Mouse (Mus musculus) frontal cortex, postnatal 25 days (tissue): ENCODE results near the gene Ccn2.
A peak's percentile ranks its signal among the peaks of the same experiment; 100 is the strongest.

Source experiments
- DNase-seq, 2 experiments: peaks; one replicate each; pipeline ENCODE4 v3.0.0; 2022; ENCODE audit warnings: low spot score in 2 of 2

Ccn2 gene

DNA sequence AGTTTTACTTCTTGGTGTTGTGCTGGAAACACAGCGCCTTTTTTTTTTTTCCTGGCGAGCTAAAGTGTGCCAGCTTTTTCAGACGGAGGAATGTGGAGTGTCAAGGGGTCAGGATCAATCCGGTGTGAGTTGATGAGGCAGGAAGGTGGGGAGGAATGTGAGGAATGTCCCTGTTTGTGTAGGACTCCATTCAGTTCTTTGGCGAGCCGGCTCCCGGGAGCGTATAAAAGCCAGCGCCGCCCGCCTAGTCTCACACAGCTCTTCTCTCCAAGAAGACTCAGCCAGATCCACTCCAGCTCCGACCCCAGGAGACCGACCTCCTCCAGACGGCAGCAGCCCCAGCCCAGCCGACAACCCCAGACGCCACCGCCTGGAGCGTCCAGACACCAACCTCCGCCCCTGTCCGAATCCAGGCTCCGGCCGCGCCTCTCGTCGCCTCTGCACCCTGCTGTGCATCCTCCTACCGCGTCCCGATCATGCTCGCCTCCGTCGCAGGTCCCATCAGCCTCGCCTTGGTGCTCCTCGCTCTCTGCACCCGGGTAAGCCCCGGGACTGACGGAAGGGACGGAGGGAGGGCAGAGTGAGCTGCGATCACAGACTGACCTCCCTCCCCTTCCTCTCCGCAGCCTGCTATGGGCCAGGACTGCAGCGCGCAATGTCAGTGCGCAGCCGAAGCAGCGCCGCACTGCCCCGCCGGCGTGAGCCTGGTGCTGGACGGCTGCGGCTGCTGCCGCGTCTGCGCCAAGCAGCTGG is at the start of gene Ccn2:
Gene Ccn2, plus strand, starts transcription at position 193 of the 753 bp plus-strand sequence.
- DNase-seq: peak; percentile 24 to 43

DNA sequence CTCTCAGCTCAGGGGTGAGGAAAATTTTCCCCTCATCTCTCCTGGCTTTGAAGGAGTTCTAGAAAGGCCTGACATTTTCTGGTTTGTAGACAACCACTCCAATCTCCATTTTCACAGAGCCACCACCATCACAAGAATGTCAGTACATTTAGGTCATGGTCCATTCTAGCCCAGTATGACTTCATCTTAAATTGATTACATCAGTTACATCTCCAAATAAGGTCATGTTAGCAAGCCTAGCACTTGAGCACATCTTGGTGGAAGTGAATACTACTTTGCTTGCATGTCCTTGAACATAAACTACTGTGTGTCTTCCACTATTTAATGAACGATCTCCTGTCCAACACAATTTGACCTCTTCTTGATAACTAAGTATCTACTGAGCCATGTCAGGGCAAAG is 42.4 kb upstream of the Ccn2 start:
- no peak for DNase-seq

DNA sequence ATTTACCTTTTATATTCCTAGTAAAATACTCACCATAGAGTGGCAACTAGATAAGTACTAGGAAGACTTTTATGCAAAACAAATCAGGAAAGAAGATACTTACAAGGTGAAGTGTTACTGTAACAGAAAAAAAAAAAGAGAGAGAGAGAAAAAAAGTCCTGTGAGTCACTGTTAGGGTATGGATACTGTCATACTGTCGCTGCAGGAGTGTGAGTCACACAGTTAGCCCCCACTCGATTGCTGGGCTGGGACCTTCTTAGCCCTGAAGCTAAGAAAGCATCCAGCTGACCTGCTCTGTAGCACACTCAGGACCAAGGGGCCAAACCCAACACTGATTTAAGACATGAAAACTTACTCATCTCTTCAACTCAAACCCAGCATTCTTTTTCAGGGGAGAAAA is 41.2 kb upstream of the Ccn2 start:
- DNase-seq: no peak

DNA sequence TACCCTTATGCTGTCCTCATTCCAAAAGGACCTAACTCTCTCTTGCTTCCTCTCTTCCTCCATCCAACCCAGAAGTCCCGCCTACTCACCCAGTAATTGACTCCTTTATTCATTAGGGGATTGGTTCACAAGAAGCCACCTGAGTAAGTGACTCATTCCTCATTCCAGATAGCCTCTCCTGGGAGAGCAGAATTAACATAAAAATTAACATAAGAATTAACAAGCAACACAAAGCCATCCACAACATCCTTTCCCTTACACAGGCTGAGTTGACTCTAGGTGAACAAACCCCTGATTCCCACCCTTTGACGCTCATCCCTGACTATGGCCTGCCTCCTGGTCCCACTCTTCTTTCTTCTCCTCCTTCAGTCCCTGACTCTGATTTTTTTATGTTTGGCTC is 36.9 kb upstream of the Ccn2 start:
- no peak for DNase-seq

DNA sequence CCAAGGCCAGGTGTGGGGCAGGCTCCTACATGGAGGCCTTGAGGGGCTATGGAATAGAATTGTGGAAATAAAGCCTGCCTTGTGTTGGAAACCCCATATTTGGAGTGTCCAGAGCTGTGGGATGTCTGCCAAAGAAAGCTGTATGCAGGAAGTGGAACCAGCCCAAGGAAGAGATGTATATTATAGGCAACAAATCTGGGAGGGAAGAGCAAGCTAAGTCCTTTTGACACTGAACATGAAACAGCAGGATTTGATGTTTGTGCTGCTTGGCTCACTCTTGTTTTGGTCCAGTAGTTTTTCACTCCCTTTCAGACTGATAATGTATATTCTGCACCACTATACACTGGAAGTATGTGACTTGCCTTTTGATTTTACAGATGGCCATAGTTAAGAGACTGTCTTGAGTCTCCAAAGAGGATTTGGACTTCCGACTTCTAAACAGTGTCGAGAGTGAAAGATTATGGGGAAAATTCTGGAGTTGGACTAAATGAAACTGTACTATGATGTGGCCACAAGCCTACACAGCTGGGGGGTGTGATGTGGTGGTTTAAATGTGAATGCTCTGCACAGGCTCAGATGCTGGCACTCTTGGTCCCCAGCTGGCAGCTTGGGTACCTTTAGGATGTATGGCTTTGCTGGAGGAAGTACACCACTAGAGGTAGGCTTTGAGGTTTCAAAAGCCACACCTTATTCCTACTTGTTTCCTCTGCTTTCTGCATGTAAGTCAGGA is 25.4 kb upstream of the Ccn2 start:
- no peak for DNase-seq

DNA sequence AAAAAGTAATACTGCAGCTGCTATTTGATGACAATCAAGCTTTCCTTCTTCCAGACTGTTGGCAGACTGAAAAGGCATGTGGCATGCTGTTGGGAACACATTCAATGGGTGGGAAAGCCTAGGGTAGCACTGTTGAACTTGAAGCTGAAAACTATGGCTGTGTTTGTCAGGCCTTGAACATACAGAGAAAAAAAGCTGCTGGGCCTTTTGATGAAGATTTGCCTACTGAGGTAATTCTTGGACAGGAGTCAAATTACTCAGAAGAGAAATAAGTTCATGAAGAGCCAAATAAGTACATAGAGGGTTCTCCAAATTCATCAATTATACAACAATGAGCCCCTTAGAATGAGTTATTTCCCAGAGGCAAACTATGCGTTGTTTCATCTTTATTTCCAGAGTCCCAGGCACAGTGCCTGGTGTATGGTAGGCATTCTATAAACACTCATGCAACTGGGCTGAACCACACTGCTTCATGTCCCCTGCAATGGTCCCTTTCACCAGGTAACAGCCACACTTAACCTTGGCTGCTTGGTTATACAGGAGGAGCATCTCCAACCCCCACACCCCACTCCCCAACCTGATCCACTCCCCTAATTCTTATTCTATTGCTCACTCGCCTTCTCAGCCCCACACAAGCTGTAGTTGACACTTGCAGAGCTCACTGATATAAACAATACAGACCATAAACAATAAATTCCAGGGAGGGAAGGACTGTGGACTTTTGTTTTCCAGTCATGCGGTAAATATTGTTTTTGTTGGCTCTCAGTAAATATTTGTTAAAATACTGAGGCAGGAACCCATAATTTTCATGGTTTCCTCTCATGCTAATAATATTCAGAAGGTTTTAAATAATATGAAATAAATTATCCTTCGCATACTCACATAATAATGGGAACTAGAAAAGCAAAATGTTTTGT is 22.9 kb upstream of the Ccn2 start:
- no peak for DNase-seq

DNA sequence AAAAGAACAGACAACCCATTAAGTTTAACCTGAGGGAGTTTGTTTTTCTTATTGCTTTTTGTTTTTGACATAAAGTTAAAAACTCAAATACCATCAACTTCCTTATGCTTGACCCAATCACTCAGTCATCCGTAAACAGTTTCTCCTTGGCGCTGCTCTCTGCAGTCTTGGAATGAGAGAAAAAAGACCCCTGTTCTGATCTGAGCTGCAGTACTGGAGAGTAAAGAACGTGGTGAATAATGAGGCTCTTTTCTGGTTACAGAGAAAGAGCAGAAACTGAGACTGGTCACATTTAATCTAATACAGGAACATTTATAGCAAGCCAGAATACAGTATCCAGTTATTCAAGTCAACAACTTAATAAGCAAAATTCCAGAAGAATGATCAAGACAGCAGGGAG is 21.8 kb upstream of the Ccn2 start:
- no peak for DNase-seq

DNA sequence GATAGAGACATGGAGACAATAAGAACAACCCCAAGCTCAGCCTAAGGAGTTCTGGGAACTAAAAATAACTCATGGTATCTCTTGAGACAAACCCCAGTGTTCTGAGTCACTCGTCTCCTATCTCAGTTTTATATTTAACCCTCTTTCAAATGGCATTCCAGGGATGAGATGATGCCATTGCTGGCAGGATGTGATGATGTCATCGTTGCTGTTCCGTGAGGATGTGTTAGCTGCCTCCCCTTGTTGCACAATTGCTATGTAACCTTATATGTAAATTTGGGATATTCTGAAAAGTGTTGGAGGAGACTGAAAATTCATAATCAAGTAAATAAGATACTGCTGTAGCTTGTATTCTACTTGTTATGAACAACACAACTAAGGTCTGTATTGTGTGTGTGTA is 14.2 kb upstream of the Ccn2 start:
- no peak for DNase-seq

DNA sequence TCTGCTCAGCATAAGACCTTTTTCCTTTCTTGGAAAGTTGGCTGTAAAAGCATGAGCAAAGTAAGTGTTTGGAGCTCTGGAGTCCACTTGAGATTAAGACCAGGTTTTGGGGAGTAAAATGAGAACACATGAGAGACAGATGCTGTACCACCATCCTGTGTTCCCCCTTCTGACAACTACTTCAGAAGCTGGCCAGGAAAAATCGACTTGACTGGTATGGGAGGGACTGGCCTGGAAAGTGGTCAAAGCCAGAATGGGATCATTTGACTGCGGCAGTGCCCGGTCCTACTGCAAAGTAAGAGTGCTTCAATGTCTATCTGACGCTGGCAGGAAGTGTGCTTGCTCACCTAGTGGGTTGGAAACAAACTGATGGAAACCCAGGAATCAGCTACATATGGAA is 6.4 kb upstream of the Ccn2 start:
- no peak for DNase-seq

DNA sequence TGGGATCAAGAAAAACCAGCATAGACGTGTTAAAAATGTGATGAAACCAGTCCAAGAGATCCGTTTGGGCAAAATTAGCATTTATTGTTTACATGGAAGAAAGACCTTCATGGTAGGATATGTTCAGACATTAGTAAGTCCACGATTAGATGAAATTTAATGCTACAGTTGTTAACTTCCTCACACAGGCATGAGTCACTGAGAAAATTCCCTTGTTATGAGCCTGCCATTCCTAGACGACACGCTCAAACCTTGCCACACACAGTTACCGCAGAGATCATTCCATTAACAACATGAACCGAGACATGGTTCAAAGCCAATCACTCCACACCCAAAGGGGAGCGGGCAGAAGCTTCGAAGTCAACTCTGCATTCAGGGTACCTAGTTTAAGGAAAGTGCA is 6.0 kb upstream of the Ccn2 start:
- DNase-seq: no peak

DNA sequence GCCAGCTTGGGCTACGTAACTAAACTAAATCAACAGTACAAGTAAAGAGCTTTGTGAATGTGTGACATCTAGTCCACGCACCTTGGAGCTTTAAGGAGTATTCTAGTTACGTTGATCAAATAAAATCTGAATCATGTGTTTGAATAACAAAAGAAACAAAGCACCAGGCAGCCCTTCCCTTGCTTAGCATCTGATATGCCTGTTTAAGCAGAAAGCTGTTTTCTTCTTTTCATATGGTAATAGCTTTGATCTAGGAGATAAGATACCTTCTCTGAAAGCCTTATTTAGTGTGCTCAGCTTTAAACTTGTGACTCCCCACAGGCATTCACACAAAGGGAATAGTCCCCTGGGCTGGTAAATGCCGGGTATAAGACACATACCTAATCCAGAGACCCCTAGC is 4.7 kb upstream of the Ccn2 start:
- no peak for DNase-seq

DNA sequence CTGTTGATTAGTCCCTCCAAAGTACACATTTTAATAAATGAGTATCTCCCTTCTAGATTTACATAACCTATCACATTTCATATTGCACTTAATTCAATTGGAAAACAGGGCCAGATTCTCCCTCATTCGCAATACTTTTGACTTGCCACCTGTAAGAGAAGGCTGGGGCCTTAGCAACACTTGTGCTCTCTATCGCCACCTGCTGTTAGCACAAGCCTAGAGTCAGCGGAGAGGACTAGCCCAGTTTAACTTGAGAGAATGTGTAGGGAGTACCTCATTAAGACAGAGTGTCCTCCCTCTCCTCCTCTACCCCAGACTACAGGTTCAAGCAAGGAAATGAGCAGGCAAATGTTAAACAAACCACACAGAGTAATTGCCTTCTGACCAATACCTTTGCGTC is 4.1 kb upstream of the Ccn2 start:
- DNase-seq: peak; percentile 69 to 76

DNA sequence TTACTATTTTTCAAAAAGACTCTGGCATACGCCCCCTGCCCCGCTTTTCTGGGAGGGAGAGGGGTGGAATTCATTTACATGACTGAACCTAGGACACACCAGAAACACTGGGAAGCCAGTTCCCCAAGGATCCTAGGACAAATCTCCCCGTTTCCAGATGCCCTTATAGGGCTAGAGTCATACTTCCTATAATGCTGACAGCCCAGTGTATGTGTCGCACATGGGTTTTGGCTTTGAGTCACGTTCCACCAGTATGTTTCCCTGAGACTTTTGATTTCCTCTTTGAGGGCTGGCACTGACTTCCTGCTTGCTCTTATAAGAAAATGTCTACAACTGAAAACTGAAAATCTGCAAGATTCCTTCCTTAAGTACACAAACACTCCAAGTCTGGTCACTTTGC is 3.5 kb upstream of the Ccn2 start:
- DNase-seq: no peak

DNA sequence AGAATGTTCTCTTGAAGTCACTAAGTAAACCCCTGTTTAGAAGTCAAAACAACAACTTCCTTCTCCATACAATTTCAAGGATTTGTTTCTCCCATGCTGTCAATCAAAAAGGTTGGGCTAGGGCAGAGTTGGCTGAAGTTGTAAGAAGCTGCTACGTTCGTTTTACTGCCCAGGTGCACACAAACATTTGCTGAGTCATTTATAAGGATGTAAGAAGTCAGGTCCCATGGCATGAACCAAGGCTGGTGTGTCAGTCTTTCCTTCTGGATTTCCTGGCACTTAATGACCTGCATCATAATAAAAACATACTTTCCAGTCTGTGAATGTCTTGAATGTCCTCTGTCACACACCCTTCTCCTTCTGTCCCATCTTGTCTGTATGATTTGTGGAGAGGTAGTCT is 2.9 kb upstream of the Ccn2 start:
- DNase-seq: no peak

DNA sequence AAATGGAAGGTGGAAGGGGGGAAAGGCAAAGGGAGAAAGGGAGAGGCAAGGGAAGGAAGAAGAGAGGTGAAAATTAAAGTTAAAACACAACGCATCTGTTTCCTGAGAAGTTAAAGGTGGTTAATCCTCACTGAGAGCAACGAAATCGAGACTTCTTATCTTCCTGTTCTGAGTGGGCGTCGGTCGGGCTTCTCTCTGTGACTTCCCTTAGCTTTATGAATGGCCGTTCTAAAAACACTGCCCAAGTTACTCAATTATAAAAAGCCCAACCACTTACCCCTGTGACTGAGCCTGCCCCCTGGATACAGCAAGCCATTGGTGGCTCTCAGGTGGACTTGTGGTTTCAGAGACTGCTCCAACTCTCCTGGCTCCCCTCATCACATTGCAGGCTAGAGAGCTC is 2.3 kb upstream of the Ccn2 start:
- no peak for DNase-seq

DNA sequence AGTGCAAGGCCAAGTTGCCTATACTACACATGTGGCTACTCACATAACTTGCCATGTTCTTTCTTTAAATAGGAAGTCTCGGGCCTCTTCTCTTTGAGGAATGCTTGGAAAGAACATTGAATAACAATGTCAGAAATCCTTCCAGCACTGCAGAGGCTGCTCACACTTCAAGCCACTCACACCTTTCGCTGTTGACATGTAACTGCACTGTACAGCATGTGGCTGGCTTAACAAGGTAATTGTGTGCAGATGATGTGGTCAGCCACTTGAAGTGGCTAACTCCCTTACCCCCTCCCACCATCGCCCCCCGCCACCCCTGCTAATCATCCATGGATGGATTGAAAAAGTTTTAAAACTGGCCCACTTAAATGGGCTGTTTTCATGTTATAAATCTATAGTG is 1.7 kb upstream of the Ccn2 start:
- DNase-seq: no peak

DNA sequence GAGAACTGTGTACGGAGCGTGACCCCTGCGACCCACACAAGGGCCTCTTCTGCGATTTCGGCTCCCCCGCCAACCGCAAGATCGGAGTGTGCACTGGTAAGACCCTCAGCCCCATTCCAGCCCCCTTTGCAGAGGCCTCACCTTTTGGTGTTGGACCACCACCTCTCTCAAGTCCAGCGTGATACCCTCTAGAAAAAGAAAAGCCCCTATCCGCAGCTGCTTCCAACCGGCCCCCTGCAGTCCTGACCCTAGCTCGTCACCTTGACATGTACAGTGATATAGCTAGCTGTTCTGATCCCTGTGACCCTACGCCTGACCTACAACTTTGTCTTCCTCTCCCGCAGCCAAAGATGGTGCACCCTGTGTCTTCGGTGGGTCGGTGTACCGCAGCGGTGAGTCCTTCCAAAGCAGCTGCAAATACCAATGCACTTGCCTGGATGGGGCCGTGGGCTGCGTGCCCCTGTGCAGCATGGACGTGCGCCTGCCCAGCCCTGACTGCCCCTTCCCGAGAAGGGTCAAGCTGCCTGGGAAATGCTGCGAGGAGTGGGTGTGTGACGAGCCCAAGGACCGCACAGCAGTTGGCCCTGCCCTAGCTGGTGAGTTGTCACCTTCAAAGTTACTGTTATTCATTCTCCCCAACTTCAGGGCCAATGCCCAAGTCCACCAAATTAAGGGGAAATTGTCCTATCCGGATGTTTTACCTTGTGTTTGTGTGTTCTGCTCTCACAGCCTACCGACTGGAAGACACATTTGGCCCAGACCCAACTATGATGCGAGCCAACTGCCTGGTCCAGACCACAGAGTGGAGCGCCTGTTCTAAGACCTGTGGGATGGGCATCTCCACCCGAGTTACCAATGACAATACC is 994 bp downstream of the Ccn2 start:
- no peak for DNase-seq

DNA sequence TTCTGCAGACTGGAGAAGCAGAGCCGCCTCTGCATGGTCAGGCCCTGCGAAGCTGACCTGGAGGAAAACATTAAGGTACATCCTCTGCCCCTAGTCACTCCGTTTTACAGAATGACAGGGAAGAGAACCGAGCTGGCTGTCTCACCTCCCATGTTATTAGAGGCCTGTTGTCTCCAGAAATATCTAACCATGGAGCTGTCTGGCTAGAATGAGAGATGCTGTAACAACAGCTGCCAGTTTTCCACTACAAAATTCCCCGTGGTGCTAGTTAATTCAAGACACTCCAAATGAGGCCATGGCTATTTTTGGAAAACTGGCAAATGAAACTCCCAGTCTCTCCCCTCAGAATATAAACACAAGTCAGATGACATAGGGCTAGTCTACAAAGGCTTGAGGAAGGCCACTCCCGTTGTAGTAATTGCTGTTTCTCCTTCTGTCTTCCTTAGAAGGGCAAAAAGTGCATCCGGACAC is 1.7 kb downstream of the Ccn2 start:
- no peak for DNase-seq

DNA sequence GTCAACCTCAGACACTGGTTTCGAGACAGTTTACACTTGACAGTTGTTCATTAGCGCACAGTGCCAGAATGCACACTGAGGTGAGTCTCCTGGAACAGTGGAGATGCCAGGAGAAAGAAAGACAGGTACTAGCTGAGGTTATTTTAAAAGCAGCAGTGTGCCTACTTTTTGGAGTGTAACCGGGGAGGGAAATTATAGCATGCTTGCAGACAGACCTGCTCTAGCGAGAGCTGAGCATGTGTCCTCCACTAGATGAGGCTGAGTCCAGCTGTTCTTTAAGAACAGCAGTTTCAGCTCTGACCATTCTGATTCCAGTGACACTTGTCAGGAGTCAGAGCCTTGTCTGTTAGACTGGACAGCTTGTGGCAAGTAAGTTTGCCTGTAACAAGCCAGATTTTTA is 2.5 kb downstream of the Ccn2 start:
- no peak for DNase-seq

DNA sequence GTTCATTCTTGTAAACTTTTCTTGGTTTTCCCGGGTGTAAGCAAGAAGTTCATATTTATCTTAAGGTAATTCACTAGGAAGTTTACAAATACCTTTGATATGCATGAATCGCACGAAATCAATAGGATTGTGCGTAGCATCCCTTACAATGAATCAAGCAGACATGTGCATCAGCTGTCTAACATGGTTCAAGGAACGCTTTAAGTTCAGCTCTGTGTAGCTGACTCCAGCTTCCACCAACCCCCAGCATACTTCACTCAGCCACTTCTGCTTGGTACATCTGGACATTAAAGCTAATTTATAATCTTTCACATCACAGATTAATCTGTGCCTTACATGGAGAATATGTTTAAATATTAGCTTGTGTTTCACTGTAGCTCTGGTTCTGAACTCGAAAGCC is 3.5 kb downstream of the Ccn2 start:
- no peak for DNase-seq

DNA sequence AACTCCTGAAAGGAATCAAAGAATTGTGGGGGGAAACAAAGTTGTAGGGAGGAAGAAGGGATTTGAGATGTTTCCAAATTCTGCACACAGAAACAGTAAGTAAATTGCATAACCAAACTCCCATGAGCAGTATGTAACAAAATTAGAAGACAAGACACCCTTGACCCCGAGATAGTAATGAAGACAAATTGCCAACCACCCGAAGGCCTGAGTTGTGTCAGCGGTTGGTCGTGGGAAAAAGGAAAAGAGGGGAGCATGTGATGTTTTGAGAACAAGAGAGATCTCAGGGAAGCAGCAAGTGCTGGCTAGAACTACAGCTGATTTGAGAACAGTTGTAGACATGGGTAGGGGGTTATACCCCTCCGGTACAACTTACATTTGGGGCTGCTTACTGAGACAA is 4.6 kb downstream of the Ccn2 start:
- no peak for DNase-seq
